Mouse (Mus musculus): ENCODE results near the gene Sh3bp1.
A peak's percentile ranks its signal among the peaks of the same experiment; 100 is the strongest.
"Not testable (repeated sequence)": the region's sequence is repeated elsewhere in the genome, so short reads cannot be mapped to it uniquely, and the experiment has no call there.

Sh3bp1 gene

DNA sequence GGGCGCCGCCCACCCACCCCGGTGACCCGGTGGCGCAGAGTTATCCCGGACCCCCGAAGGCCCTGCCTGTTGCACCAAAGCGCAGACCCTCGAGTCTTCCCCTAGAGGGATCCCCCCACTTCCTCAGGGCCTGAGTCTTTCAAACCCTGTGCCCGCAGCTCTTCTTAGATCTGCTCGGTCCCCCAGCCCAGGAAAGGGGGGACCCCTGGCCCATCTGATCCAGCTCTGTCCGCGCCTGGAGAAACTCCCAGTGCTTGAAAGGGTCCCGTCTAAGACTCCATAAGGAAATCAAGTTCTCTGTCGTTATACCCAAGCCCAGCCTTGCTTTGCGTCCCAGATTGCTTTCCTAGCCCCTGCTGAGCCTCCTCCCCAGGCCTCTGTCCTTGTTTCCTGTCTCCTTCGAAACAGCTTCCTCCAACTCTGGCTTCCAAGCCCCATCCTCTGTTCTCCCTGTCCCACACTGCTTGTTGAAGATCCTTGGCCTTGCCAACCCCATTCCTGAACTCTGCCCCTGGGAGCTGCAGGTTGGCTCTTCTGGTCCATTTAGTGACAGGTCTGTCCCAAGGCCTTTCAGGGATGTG lies 21.7 kb upstream of the Sh3bp1 start:
- DNase-seq (ENCODE audit: low spot score) = no peak

DNA sequence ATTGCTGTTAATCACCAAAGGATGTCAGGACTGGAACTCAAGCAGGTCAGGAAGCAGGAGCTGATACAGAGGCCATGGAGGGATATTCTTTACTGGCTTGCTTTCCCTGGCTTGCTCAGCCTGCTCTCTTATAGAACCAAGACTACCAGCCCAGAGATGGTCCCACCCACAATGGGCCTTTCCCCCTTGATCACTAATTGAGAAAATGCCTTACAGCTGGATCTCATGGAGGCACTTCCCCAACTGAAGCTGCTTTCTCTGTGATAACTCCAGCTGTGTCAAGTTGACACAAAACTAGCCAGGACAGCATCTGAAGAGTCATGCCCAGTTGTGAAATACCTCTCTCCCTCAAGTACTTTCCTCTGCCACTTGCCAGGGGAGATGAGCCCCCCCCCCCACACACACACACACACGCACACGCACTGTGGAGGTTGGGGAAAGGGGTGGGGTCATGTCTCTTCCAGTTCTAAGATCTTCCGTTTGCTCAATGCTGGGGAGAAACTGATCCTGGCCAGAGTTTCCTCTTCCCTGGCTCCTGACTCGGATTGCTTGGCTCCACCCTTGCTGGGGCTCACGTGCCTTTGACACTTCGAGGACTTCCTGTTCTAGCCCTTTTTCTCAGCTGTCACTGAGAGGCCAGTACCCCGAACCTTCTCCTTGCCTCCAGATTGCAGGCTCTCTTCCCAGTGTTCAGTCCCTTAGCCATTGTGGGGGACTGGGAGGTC lies 20.6 kb upstream of the Sh3bp1 start:
- not testable (repeated sequence) for DNase-seq (ENCODE audit: low spot score)

DNA sequence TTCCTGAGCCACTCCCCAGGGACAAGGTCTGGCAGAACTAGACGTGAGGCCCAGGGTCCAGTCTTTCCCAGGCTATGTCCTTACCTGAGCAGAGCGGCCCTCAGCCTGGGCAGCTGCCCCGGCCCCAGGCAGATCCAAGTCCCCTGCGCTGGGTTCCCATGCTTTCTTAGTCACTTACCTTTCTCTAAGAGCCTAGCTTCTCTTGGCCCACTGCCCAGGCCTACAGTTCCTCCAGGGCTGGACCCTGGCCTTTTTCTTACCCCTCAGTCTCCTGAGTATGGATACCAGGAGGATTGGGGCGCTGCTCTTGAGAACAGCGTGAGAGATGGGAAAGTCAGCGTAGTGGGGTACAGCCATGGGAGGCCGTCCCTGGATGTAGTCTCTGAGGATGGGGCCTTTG lies 19.1 kb upstream of the Sh3bp1 start:
- DNase-seq (ENCODE audit: low spot score) = no peak

DNA sequence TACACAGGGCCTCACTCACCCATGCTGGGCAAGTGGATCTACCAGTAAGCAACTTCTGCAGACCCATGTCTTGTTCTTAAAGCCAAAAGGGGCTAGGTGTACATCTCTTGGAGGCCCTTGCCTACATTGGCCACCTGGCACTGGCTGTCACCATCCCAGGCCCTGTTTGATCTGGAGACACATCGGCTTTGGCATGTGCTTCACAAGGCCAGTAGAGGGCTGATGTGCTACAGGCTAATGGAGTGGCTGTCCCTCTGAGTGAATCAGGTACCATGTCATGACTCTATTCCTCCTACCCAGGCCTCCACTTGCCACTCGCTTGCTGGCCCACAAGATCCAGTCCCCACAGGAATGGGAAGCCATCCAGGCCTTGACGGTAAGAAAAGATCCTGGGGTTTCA lies 17.7 kb upstream of the Sh3bp1 start:
- DNase-seq (ENCODE audit: low spot score) = no peak

DNA sequence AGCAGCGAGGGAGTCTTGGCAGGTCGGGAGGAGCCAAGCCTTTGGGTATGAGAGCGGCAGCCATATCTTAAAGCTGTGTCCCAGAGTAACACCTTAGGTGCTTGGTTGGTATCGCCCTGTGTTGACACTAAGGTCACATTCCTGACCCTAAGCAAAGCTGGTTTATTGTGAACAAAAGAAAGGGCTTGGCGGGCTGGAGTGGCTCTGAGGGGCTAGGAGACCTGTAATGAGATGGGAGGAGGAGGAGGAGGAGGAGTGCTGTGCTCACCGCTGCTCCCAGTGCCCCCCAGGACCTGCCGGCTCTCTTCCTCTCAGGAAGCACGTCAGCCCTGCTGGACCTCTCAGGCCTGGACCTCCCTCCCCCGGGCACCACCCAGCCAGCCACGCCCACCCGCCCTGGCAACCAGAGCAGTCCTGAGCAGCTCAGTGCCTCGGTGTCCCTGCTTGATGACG lies 10.1 kb upstream of the Sh3bp1 start:
- DNase-seq (ENCODE audit: low spot score) = no peak

DNA sequence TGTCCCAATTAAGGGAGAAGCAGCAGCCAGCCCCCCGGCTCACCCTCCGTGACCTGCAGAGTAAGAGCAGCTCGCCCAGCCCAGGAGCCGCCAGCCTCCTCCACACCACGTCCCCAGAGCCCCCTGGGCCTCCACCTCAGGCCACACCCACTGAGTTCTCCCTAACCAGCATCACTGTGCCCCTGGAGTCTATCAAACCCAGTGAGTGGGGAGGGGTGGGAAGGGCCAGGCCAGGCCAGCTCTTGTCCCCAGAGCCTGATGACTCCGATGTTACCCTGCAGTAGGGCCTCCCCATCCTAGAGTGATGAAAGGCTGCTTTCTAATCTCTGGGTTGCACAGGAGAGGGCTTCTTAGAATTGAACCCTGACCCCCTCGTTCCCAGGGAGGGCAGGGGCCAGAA lies 7.1 kb upstream of the Sh3bp1 start:
- no peak for DNase-seq (ENCODE audit: low spot score)

DNA sequence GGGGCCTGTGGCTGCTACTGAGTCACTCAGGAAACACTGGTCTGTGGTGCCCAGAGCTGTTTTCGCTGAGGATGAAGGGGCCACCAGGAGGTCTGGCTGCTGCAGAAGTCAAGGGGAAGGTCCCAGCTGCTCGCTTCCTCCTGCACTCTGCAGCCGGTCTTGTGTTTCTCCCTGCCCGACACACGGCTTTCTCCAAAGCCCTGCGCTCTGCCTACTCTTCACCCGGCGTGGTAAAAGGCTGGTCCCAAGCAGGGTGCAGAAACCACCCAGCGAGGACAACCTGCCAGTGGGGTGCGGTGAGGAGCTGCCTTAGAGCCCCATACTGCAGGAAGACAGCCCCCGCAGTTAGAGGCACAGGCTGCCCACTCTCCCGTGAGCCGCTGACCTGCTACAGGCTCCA lies 4.8 kb upstream of the Sh3bp1 start:
- DNase-seq (ENCODE audit: low spot score) = no peak

DNA sequence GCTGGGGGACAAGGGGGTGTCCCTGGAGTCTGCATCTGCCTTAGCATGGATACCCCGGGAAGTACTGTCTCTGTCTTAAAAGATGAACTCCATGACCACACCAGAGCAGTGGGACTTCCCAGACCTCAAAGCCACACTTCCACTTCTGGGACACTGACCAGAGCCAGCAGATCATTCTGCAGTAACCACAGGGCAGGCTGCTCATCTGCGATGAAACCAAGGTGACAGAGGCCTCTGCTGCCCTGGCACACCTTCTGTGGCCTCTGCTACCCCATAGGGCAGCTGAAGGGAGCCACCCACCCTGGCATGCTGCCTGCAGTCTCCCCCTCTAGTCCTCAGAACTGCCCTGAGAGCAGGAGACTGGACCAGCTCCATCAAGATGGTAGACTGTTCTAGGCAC lies 3.8 kb upstream of the Sh3bp1 start:
- no peak for DNase-seq (ENCODE audit: low spot score)

DNA sequence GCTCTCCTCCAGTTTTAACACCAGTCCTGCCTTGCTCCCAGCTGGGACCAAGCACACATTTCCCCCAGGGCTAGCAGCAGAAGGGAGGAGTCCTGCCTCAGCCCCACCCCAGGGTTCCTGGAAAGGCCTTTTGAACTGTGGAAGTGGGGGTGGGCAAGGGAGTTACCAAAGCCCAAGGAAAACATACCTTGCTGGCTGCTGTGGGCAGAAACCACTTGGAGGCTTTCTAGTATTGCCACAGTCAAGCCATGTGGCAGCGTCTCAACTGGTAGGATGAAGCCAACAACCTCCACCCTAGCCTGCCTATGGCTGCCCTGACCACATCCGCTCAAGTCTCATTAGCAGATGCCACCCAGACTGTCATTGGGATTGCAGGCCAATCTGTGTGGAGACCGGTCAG lies 3.4 kb upstream of the Sh3bp1 start:
- DNase-seq (ENCODE audit: low spot score) = no peak

DNA sequence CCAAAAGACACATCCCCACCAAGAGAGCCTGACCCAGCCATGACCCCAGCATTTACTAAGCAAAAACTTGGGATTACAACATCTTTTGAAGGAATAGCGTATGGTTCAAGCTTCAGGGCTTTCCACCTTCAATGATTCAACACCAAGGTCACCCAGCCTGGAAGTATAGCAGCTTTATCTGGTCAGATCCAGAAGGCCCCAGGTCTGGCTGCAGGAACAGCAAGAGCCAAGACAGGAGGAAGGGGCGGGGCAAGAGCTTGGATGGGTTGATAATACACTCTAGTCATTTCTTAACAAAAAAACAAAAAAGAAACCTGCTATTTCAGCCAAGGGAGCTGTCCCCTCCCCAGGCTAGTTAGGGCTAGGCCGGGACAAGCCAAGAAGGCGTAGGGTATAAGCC lies 2.1 kb upstream of the Sh3bp1 start:
- no peak for DNase-seq (ENCODE audit: low spot score)

DNA sequence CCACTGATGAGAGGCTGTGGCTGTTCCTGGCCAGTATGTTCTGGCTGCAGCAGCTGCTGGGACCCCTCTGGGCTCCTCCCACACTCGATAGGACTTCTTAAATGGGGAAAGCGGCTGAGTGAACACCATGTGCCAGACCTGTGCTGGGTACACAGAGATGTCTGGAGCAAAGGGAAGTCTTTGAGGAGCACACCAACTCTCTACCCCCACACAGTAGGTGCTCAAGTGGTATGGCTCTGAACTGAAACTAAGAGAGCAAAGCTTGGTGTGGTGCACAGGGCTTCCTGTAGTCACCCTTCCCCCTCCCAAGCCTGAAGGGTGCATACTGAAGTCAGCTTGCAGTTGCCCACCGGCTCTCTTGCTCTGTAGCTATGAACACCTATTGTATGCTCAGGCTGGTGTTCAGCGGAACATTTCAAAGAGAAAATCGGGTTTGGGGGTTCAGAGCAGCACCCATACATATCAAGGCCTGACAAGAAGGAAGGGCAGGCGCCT lies 1.0 kb upstream of the Sh3bp1 start:
- DNase-seq (ENCODE audit: low spot score) = no peak

DNA sequence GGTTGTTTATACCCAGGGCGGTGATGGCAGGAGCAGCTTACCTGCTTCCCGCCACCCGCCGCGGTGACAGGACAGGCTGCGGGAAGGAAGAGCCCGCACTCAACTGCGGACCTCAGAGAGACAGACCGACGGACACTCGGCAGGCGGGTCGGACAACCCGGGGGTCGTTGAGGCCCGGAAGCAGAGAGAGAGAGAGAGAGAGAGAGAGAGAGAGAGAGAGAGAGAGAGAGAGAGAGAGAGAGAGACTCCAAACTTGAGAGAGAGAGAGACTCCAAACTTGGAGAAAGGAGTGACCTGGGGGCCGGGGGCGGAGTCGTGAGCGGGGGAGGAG lies 194 bp upstream of the Sh3bp1 start, which contains the start of gene Gm49510:
TSS of gene Gm49510 (plus strand) at position 259 of the 331 bp plus-strand sequence.
- no peak for DNase-seq (ENCODE audit: low spot score)

DNA sequence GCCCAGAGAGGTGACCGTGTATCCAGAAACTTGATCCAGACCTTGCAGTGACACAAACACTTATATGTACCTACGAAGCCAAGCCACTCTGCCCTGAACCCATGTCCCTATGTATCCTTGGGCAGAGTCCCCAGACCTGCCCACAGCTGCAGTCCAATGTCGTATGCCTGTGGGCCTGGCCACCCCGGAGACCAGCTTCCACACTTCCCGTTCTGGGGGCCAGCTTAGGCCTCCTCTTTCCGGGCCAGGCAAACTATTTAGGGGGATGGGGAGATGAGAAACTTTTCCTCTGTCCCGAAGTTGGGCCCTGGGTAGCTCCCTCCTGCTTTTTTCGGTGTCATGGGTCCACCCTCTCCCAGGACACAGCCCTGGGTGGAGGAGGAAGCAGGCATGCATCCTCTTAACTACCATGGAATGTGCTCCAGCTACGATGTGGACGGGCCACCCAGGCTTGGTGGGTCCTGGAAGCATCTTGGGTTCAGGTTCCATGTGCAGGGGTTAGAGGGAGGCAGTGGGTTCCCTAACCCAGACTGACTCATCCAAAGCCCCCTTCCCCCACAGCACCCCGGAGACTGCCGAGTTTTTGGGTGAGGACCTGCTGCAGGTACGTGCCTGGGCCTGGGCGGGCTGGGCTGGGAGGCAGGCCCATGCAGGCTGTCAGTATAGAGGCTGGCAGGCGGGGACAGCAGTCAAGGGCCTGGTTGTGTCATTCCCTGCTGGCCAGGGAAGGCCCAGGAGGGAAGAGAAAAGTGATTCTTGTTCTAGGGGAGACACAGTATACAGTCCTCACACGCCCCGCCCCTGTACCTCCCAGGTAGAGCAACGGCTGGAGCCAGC lies 1.2 kb downstream of the Sh3bp1 start:
- DNase-seq (ENCODE audit: low spot score) = no peak

DNA sequence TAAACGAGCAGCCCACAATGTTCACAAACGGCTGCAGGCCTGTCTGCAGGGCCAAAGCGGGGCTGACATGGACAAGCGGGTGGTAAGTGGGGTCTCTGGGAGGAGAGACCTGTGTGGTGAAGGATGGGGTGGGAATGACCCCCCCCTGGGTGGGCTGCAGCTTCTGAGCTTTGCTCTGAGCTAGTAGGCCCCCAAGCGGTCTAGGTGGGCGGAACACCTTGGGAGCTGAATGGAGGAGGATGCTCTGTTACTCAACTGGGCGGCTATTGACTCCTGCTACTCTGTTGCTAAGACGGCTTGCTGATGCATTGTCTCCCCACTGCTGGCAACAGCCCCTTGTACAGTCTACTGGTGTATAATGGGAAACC lies 1.8 kb downstream of the Sh3bp1 start:
- no peak for DNase-seq (ENCODE audit: low spot score)

DNA sequence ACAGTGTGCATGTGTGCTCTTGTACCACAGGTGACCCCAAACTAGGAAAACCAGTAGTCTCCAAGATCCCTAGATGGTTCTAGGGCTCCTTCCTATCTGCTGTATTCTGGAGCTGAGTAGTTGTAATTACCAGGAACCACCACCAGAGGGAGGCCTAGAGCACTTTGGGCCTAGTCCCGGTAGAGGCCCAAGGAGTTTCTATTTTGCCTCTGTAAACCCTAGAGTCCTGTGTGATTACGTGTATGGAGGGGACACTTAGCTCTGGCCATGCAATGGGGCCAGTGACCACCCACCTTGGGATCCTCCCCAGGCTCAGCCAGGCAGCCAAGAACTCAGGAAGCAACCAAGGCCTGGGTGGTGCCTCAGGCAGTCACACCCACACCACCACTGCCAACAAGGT lies 3.7 kb downstream of the Sh3bp1 start:
- DNase-seq (ENCODE audit: low spot score) = peak; percentile 70

DNA sequence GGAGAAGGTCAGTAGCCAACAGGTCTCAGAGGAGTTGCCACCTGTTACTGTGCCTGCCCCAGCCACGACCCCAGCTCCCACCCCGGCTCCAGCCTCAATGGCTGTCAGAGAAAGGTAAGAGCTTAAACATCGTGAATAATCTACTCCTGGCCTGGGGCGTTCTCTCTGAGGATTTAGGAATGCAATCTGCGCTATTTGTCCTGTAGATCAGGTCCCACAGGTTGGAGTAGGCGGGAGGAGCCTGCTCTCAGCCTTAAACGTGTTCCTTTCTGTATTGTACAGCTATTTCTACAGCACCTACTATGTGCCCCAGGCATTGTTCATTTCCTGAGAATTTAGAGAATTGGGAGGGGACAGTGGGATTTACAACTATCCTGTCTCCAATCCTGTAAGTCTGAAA lies 8.8 kb downstream of the Sh3bp1 start:
- DNase-seq (ENCODE audit: low spot score) = no peak

DNA sequence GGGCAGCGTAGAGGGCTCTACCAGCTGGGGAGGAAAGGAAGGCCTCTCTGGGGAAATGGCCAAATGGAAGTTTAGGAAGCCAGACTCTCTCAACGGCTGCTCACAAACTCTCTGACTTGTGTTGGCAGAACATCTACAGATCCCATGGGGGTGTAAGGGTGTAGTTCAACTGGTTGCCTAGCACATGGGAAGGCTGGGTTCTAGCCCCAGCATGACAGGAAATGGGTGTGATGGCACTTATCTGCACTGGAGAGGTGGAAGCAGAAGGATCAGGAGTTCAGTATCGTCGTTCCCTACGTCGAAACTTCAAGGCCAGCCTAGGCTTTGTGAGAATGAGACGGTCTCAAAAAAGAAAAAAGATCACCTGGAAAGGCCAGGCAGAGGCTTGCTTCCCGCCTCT lies 9.4 kb downstream of the Sh3bp1 start:
- DNase-seq (ENCODE audit: low spot score) = no peak

DNA sequence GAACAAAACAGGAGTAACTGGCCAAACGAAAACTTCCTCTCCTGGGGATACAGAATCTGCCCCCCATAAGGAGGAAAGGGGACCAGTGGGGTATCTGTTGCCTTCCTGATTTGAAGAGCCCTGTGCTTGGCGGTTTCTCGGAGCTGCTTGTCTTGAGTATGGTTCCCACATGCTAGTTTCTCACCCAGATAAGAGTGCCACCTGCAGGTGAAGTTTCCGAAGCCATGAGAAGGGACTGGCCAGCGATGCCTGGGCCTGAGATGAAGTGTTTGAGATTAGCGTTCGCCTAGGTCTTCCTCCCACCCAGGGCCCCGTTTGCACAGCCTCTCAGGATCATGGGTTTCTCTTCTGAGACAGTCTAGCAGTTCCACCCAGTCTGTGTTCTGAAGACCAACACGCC lies 12.5 kb downstream of the Sh3bp1 start:
- no peak for DNase-seq (ENCODE audit: low spot score)

DNA sequence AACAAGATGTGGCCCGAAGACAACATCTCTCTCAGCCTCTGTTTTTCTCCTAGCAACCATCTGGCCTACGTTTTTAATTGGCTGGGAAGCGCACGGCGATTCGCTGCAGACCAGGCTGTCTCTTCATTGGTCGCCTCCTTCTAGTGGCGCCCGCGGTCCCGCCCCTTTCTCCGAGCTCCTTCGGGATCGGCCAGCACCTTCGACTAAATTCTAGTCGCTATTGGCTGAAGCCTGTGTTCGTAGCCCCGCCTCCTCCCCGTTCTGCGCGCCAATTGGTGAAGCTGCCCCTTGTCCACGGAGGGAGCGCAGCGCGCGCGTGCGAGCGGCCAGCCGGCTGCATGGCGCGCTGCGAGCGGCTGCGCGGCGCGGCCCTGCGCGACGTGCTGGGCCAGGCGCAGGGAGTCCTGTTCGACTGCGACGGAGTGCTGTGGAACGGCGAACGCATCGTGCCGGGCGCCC lies 14.1 kb downstream of the Sh3bp1 start, which contains the start of gene Pdxp:
TSS of gene Pdxp (plus strand) at position 288 of the 459 bp plus-strand sequence.
- peak; percentile 80 for DNase-seq (ENCODE audit: low spot score)

DNA sequence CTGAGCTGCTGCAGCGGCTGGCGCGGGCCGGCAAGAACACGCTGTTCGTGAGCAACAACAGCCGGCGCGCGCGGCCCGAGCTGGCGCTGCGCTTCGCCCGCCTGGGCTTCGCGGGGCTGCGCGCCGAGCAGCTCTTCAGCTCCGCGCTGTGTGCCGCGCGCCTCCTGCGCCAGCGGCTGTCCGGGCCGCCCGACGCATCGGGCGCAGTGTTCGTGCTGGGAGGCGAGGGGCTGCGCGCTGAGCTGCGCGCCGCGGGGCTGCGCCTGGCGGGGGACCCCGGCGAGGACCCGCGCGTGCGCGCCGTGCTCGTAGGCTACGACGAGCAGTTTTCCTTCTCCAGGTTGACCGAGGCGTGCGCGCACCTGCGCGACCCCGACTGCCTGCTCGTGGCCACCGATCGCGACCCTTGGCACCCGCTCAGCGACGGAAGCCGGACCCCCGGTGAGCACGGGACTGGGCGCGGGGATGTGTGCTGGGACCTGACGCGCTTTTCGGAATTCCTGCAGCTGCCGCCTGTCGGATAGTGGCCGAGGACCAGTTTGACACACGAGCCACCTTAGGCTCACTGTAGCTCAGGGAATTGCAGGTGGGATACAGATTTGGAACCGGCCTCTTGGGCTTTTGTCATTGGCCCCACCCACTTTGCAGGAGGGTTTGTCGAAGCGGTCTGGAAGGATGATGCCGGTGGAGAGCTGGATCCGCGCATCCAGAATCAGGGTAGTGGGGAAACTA lies 14.7 kb downstream of the Sh3bp1 start:
- no peak for DNase-seq (ENCODE audit: low spot score)

DNA sequence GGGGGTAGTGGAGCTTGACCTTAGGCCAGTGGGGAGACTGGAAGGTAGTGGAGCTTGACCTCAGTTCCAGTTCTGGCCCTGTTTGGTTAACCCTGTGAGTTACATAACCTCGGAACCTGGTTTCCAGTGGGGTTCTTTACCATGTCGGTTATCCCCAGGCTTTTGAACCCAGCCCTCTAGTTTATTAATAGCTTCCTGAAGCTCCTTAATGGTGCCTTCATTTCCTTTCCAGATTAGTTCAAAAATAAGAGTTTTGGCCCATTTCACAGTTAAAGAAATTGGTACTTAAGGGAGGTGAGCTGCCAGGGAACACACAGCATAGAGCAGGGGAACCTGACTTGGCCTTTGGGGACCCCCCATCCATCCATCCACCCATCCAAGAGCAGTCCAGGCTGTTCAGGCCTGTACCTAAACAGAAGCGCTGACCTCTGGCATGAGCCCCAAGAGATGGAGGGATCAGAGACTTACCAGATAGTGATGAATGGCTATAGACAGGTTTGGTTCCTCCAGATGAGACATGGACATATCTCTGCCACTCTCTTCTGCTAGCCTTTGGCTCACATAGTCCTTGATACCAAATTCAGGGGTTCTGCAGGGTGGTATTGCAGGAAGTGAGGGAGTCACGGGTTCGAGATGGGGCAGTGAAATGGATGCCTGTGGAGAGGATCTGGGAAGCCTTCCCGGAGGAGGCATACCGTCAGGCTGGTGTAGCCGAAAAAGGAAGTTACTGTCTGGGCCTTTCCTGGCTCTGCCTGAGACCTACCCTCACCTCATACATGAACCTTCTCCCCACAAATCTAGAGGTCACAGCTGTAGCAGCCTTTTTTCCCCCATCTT lies 15.5 kb downstream of the Sh3bp1 start:
- no peak for DNase-seq (ENCODE audit: low spot score)

Data from ovary, postnatal 10 days (tissue).